Mouse (Mus musculus) heart, postnatal 0 days (tissue): ENCODE data around the gene Vwa7.

Experiments used
- CTCF ChIP-seq: IDR thresholded peaks from 2 replicates; pipeline ENCODE4 v1.5.1; 2016; ENCODE audit warnings: antibody characterized with exemption, control low read depth, low read depth
- EP300 ChIP-seq: IDR thresholded peaks from 2 replicates; pipeline ENCODE4 v1.6.1; 2016; ENCODE audit warnings: antibody characterized with exemption, low read depth

- TF ChIP-seq EP300: no peak
- no peak for TF ChIP-seq CTCF
Measured at GRCm38 (mm10) chr17:34994751-34995150, 21.6 kb upstream of the Vwa7 start.
